Mouse (Mus musculus) right cerebral cortex, postnatal 14 days (tissue): ENCODE data around the gene Fbrsl1.
"Not testable (repeated sequence)": the region's sequence is repeated elsewhere in the genome, so short reads cannot be mapped to it uniquely, and the experiment has no call there.

ENCODE experiments used
- DNase-seq: peaks from one replicate; pipeline ENCODE4 v3.0.0; 2022

Fbrsl1 gene

GRCm38 (mm10) chr5:110447720-110448435 is 425 bp downstream of the Fbrsl1 start:
- peak; percentile 31 for DNase-seq

GRCm38 (mm10) chr5:110444509-110444908 is 3.8 kb downstream of the Fbrsl1 start:
- no peak for DNase-seq

GRCm38 (mm10) chr5:110442966-110443590 is 5.2 kb downstream of the Fbrsl1 start:
- no peak for DNase-seq

GRCm38 (mm10) chr5:110439565-110440310 is 8.6 kb downstream of the Fbrsl1 start:
- DNase-seq, result no peak

- no peak for DNase-seq
Observed at GRCm38 (mm10) chr5:110438591-110438990, 9.7 kb downstream of the Fbrsl1 start.

GRCm38 (mm10) chr5:110437632-110438261 is 10.6 kb downstream of the Fbrsl1 start:
- no peak for DNase-seq

GRCm38 (mm10) chr5:110436166-110436565 is 12.1 kb downstream of the Fbrsl1 start:
- not testable (repeated sequence) for DNase-seq

GRCm38 (mm10) chr5:110434816-110435215 is 13.5 kb downstream of the Fbrsl1 start:
- DNase-seq, result no peak

GRCm38 (mm10) chr5:110429045-110429444 is 19.3 kb downstream of the Fbrsl1 start:
- peak; percentile 69 for DNase-seq

- no peak for DNase-seq
Observed at GRCm38 (mm10) chr5:110428290-110428689, 20.0 kb downstream of the Fbrsl1 start.

GRCm38 (mm10) chr5:110425187-110425586 is 23.1 kb downstream of the Fbrsl1 start:
- no peak for DNase-seq

- DNase-seq, result no peak
Observed at GRCm38 (mm10) chr5:110424204-110424603, 24.1 kb downstream of the Fbrsl1 start.

- no peak for DNase-seq
Observed at GRCm38 (mm10) chr5:110421393-110421792, 26.9 kb downstream of the Fbrsl1 start.

- no peak for DNase-seq
Observed at GRCm38 (mm10) chr5:110420950-110421349, 27.4 kb downstream of the Fbrsl1 start.

- DNase-seq, result no peak
Observed at GRCm38 (mm10) chr5:110420201-110420600, 28.1 kb downstream of the Fbrsl1 start.

- no peak for DNase-seq
Observed at GRCm38 (mm10) chr5:110418523-110418911, 29.8 kb downstream of the Fbrsl1 start.

- DNase-seq, result no peak
Observed at GRCm38 (mm10) chr5:110417756-110418522, 30.4 kb downstream of the Fbrsl1 start.

GRCm38 (mm10) chr5:110416825-110417401 is 31.4 kb downstream of the Fbrsl1 start:
- DNase-seq, result peak; percentile 36

GRCm38 (mm10) chr5:110415806-110416700 is 32.2 kb downstream of the Fbrsl1 start:
- no peak for DNase-seq

GRCm38 (mm10) chr5:110415022-110415421 is 33.3 kb downstream of the Fbrsl1 start:
- DNase-seq, result no peak

GRCm38 (mm10) chr5:110413018-110413417 is 35.3 kb downstream of the Fbrsl1 start:
- DNase-seq, result no peak
